Mouse (Mus musculus) CH12.LX (cell line): ENCODE data around the gene Gse1. TPM values are rescaled to one million over a fixed set of nuclear protein-coding genes. Genes with fewer than 3 reads are reported as not detected.

Experiments
- DNase-seq: peaks from one replicate; pipeline ENCODE4 v3.0.0-alpha.2; 2013; ENCODE audit errors: extremely low read depth
- H3K27ac ChIP-seq: 2 replicates; pipeline ENCODE4 v1.5.1; 2012; ENCODE audit warnings: low read depth, mild to moderate bottlenecking, control low read depth, moderate library complexity; ENCODE audit not compliant: insufficient read depth
- H3K27me3 ChIP-seq: replicated peaks from 2 replicates; pipeline ENCODE3; 2012; ENCODE audit warnings: inconsistent platforms
- H3K36me3 ChIP-seq, 2 experiments: replicated peaks in 1 of 2; 2 replicates each; pipeline versions ENCODE3 to v1.6.1; 2012; ENCODE audit warnings: inconsistent platforms in 1 of 2, low read length in 1 of 2, mild to moderate bottlenecking in 1 of 2, mixed read lengths in 1 of 2, moderate library complexity in 1 of 2; ENCODE audit not compliant: control insufficient read depth in 1 of 2, insufficient read depth in 1 of 2
- H3K4me1 ChIP-seq, 2 experiments: 2 replicates each; pipeline ENCODE4 v1.6.1; 2012; ENCODE audit warnings: inconsistent platforms in 1 of 2, moderate library complexity in 1 of 2; ENCODE audit not compliant: insufficient read depth in 2 of 2, control insufficient read depth in 1 of 2
- H3K4me2 ChIP-seq: 2 replicates; pipeline ENCODE4 v1.6.1; 2012; ENCODE audit warnings: low read depth, mild to moderate bottlenecking, control low read depth; ENCODE audit not compliant: poor library complexity, insufficient read depth, severe bottlenecking
- H3K4me3 ChIP-seq, 3 experiments: fragments of 150-350 bp in 1 of 3; sonication (generic) in 1 of 3; replicated peaks in 1 of 3; 2 replicates each; pipeline versions ENCODE3 to v1.5.1; 2011 to 2012; ENCODE audit warnings: low read depth in 2 of 3, low read length in 2 of 3, mild to moderate bottlenecking in 2 of 3, moderate library complexity in 2 of 3, control low read depth in 1 of 3, improper control_type of control experiment in 1 of 3, inconsistent platforms in 1 of 3, mixed read lengths in 1 of 3; ENCODE audit not compliant: poor library complexity in 1 of 3
- H3K79me2 ChIP-seq: replicated peaks from 2 replicates; pipeline ENCODE4 v1.6.1; 2012; ENCODE audit warnings: mild to moderate bottlenecking, moderate library complexity; ENCODE audit not compliant: control insufficient read depth, poor library complexity, insufficient read depth, severe bottlenecking; ENCODE audit errors: extremely low read depth
- H3K9ac ChIP-seq: 2 replicates; pipeline ENCODE4 v1.6.1; 2012; ENCODE audit warnings: low read depth, mild to moderate bottlenecking, control low read depth, moderate library complexity; ENCODE audit not compliant: insufficient read depth
- H3K9me3 ChIP-seq: replicated peaks from 2 replicates; pipeline ENCODE3; 2012; ENCODE audit warnings: low read length, inconsistent platforms, mixed read lengths
- CHD2 ChIP-seq: IDR thresholded peaks from 2 replicates; pipeline ENCODE4 v1.6.1; 2011; ENCODE audit warnings: low read length, improper control_type of control experiment
- CTCF ChIP-seq, 2 experiments: IDR thresholded peaks in 1 of 2; conservative IDR thresholded peaks in 1 of 2; 2 replicates each; pipeline ENCODE4 v1.5.1; 2011 to 2012; ENCODE audit warnings: low read depth in 2 of 2, low read length in 2 of 2, improper control_type of control experiment in 1 of 2, inconsistent platforms in 1 of 2, mild to moderate bottlenecking in 1 of 2, moderate library complexity in 1 of 2
- ELF1 ChIP-seq: IDR thresholded peaks from 2 replicates; pipeline ENCODE4 v1.6.1; 2014; ENCODE audit warnings: low read depth, mild to moderate bottlenecking, inconsistent platforms, low read length, improper control_type of control experiment
- IRF4 ChIP-seq: IDR thresholded peaks from 2 replicates; pipeline ENCODE4 v1.6.1; 2014; ENCODE audit warnings: low read depth, mild to moderate bottlenecking, inconsistent platforms, low read length, improper control_type of control experiment
- JUND ChIP-seq: conservative IDR thresholded peaks from 2 replicates; pipeline ENCODE4 v1.6.1; 2011; ENCODE audit warnings: low read depth, low read length, improper control_type of control experiment
- KAT2A ChIP-seq: IDR thresholded peaks from 2 replicates; pipeline ENCODE4 v1.6.1; 2012; ENCODE audit warnings: low read length, improper control_type of control experiment, inconsistent platforms; ENCODE audit not compliant: insufficient replicate concordance
- MAFK ChIP-seq: IDR thresholded peaks from 2 replicates; pipeline ENCODE4 v1.6.1; 2011; ENCODE audit warnings: low read length, improper control_type of control experiment; ENCODE audit not compliant: insufficient replicate concordance
- MAX ChIP-seq: IDR thresholded peaks from 2 replicates; pipeline ENCODE4 v1.6.1; 2011; ENCODE audit warnings: low read length, improper control_type of control experiment
- MAZ ChIP-seq: IDR thresholded peaks from 2 replicates; pipeline ENCODE4 v1.6.1; 2012; ENCODE audit warnings: low read depth, mild to moderate bottlenecking, inconsistent platforms, low read length, improper control_type of control experiment, moderate library complexity
- MEF2A ChIP-seq: IDR thresholded peaks from 2 replicates; pipeline ENCODE4 v1.6.1; 2014; ENCODE audit warnings: low read depth, mild to moderate bottlenecking, inconsistent platforms, low read length, improper control_type of control experiment, borderline replicate concordance
- MXI1 ChIP-seq: IDR thresholded peaks from 2 replicates; pipeline ENCODE4 v1.6.1; 2011; ENCODE audit warnings: mild to moderate bottlenecking, low read depth, low read length, improper control_type of control experiment
- MYC ChIP-seq: IDR thresholded peaks from 2 replicates; pipeline ENCODE4 v1.6.1; 2011; ENCODE audit warnings: low read depth, mild to moderate bottlenecking, improper control_type of control experiment, low read length
- NELFE ChIP-seq: IDR thresholded peaks from 2 replicates; pipeline ENCODE4 v1.6.1; 2011; ENCODE audit warnings: low read depth, low read length, improper control_type of control experiment
- NRF1 ChIP-seq: IDR thresholded peaks from 2 replicates; pipeline ENCODE4 v1.6.1; 2014; ENCODE audit warnings: low read depth, mild to moderate bottlenecking, inconsistent platforms, low read length, improper control_type of control experiment, moderate library complexity
- POLR2AphosphoS2 ChIP-seq: IDR thresholded peaks from 2 replicates; pipeline ENCODE4 v1.6.1; 2011; ENCODE audit warnings: low read depth, low read length, improper control_type of control experiment
- RAD21 ChIP-seq: IDR thresholded peaks from 2 replicates; pipeline ENCODE4 v1.6.1; 2011; ENCODE audit warnings: low read depth, mild to moderate bottlenecking, low read length, improper control_type of control experiment, moderate library complexity
- RCOR1 ChIP-seq: conservative IDR thresholded peaks from 2 replicates; pipeline ENCODE4 v1.6.1; 2012; ENCODE audit warnings: low read depth, mild to moderate bottlenecking, inconsistent platforms, low read length, improper control_type of control experiment
- SMC3 ChIP-seq: IDR thresholded peaks from 2 replicates; pipeline ENCODE4 v1.6.1; 2011; ENCODE audit warnings: low read depth, low read length, improper control_type of control experiment
- TBP ChIP-seq: conservative IDR thresholded peaks from 2 replicates; pipeline ENCODE4 v1.6.1; 2011; ENCODE audit warnings: low read depth, low read length, improper control_type of control experiment
- USF1 ChIP-seq: IDR thresholded peaks from 2 replicates; pipeline ENCODE4 v1.6.1; 2014; ENCODE audit warnings: low read depth, mild to moderate bottlenecking, inconsistent platforms, low read length, improper control_type of control experiment
- USF2 ChIP-seq: conservative IDR thresholded peaks from 2 replicates; pipeline ENCODE4 v1.6.1; 2011; ENCODE audit warnings: low read depth, low read length, improper control_type of control experiment
- ZMIZ1 ChIP-seq: IDR thresholded peaks from 2 replicates; pipeline ENCODE4 v1.6.1; 2012; ENCODE audit warnings: low read depth, mild to moderate bottlenecking, inconsistent platforms, low read length, improper control_type of control experiment
- dilution Hi-C: fragments of 300-500 bp; cut with MboI; formaldehyde crosslinking; loops from 2 replicates; pipeline ENCODE4 v1.14.3; 2020; ENCODE audit warnings: low sequenced_read_pairs; ENCODE audit not compliant: extremely low pct_unique_long_range_greater_than_20kb, extremely low pct_ligation_motif_present
- in situ Hi-C: fragments of 300-500 bp; cut with MboI; formaldehyde crosslinking; loops from 3 replicates; pipeline ENCODE4 v1.14.3; 2019; ENCODE audit warnings: low sequenced_read_pairs, low pct_ligation_motif_present, low pct_unique_long_range_greater_than_20kb, mixed read lengths
- polyA plus RNA-seq: library from polyadenylated mRNA; unstranded; fragments of >175 nt; gene quantifications from 2 replicates; pipeline ENCODE4 v1.2.1, GENCODE M21; 2012; ENCODE audit warnings: low read depth; ENCODE audit not compliant: insufficient read length
- total RNA-seq, 2 experiments: library from RNA; depleted of rRNA; stranded (reverse); fragments of 300-350 nt in 1 of 2; fragments of >200 nt in 1 of 2; gene quantifications; 2 replicates each; pipeline ENCODE4 v1.2.3; 2012 to 2014

The Gse1 gene
- total and polyA plus RNA-seq, 3 experiments: 1.3 to 9.8 (median 8.5) TPM

GRCm38 (mm10) chr8:120563851-120564837 is 335.9 kb downstream of the Gse1 start:
- Histone ChIP-seq H3K27ac (no peak overlapping the region), H3K79me2 (peaks cover 13% of the 10 kb centered on the region; the same call in 1 of the 2 replicates), H3K4me2 (no peak overlapping the region), H3K27me3 (no peaks in the 10 kb centered on the region), H3K9ac (no peak overlapping the region), H3K36me3 (peaks cover 66 to 98% of the 10 kb centered on the region in 2 experiments), H3K4me1 (peaks cover 3 to 62% of the 10 kb centered on the region in 2 experiments), H3K4me3 (no peak overlapping the region), H3K9me3 (peaks cover 4% of the 10 kb centered on the region)
- no peak for TF ChIP-seq ZMIZ1
- TF ChIP-seq CTCF (conservative IDR thresholded peaks at IDR 0.05 in 1 of 2, IDR thresholded peaks at IDR 0.05 in 1 of 2; ENCODE audit: low read depth in 2 of 2, low read length in 2 of 2): peak in 1 of 2 experiments; percentile 35; a peak in 2 of 4 replicates
- TF ChIP-seq ELF1: peak; percentile 39; the same call in 1 of the 2 replicates
- TF ChIP-seq MAFK: no peak
- in situ Hi-C loops: no loop called here
- dilution Hi-C loops: no loop called here
- peak; percentile 61 for DNase-seq

DNA sequence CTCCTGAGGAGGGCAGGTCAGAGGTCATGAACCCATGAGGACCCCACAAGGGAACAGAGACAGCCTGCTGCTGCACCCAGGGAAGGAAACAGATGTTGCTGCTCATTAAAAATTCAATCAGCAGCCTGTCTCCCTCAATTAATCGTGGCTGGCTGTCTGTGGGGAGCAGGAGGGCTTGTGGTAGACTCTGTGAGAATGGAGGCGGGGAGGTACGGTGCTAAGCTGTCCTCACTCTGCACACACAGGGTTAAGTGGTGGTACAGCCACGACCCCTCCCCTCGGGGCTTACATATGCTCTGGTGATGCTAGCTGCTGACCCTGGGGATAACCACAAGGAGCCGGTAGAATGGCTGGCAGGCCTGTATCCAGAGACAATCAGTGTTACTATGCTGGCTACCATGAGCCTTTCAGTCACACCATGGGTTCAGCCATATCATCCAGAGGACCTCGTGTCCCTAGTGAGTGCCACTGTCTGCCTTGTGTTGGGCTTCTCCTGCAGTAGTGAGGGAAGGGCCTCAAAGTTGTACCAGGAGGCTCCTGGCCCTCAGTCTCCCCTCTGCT is 337.0 kb downstream of the Gse1 start:
- 0 out of 2 replicates have a peak, but pooled peaks cover 6% of the 10 kb centered on the region for H3K79me2 ChIP-seq

More for the DNA sequence above, 337.0 kb downstream of the Gse1 start:
- H3K4me1 ChIP-seq: peaks cover 3 to 54% of the 10 kb centered on the region in 2 experiments
- H3K4me2 ChIP-seq: no peak overlapping the region
- H3K27me3 ChIP-seq: no peaks in the 10 kb centered on the region
- H3K4me3 ChIP-seq: no peak overlapping the region
- TF ChIP-seq IRF4: no peak
- TF ChIP-seq RCOR1: no peak
- TF ChIP-seq NELFE: no peak
- no peak for TF ChIP-seq TBP
- no peak for TF ChIP-seq ELF1
- no peak for TF ChIP-seq JUND
- TF ChIP-seq RAD21: no peak
- no peak for TF ChIP-seq ZMIZ1
- TF ChIP-seq MAX: no peak
- no peak for TF ChIP-seq USF2
- TF ChIP-seq CHD2: no peak
- TF ChIP-seq SMC3: no peak
- TF ChIP-seq POLR2AphosphoS2: no peak
- no peak for TF ChIP-seq NRF1
- TF ChIP-seq MEF2A: no peak
- TF ChIP-seq MXI1: no peak
- TF ChIP-seq KAT2A: no peak
- no peak for TF ChIP-seq MYC
- TF ChIP-seq MAZ: no peak
- no peak for TF ChIP-seq USF1
- peaks cover 4% of the 10 kb centered on the region for H3K9me3 ChIP-seq
- dilution Hi-C loops: no loop called here
- DNase-seq: no peak
- in situ Hi-C loops: no loop called here
- H3K36me3 ChIP-seq: peaks cover 69 to 98% of the 10 kb centered on the region in 2 experiments
- no peak overlapping the region for H3K9ac ChIP-seq
- H3K27ac ChIP-seq: no peak overlapping the region
